Mouse (Mus musculus): Measurements from ENCODE around the gene Krtap4-1. TPM values are rescaled to one million over a fixed set of nuclear protein-coding genes. Genes with fewer than 3 reads are reported as not detected.
"Not testable (repeated sequence)": the region's sequence is repeated elsewhere in the genome, so short reads cannot be mapped to it uniquely, and the experiment has no call there.

Gene Krtap4-1
- polyA plus RNA-seq, 1 experiment from 2014 or later: not detected

- not testable (repeated sequence) for H3K27ac ChIP-seq (replicated peaks; ENCODE audit: low read depth, low read length); H3K9me3 ChIP-seq (ENCODE audit: control insufficient read depth, low read length); DNase-seq; ATAC-seq (ENCODE audit: low FRiP score, low TSS enrichment); H3K36me3 ChIP-seq (ENCODE audit: control insufficient read depth, insufficient read depth, low read length); H3K9ac ChIP-seq (replicated peaks; ENCODE audit: low read length); H3K4me2 ChIP-seq (ENCODE audit: low read length); H3K4me1 ChIP-seq (ENCODE audit: control insufficient read depth, insufficient read depth, low read length); H3K4me3 ChIP-seq (replicated peaks; ENCODE audit: low read depth, low read length); H3K27me3 ChIP-seq (ENCODE audit: control insufficient read depth, insufficient read depth, low read length)
- WGBS: 84% methylated on average over 9 of the region's 9 CpGs
Observed at GRCm38 (mm10) chr11:99643635-99644139, 15.6 kb upstream of the Krtap4-1 start, which contains the start of gene Krtap4-7. TSS of gene Krtap4-7 (minus strand) at chr11:99644089.

DNA sequence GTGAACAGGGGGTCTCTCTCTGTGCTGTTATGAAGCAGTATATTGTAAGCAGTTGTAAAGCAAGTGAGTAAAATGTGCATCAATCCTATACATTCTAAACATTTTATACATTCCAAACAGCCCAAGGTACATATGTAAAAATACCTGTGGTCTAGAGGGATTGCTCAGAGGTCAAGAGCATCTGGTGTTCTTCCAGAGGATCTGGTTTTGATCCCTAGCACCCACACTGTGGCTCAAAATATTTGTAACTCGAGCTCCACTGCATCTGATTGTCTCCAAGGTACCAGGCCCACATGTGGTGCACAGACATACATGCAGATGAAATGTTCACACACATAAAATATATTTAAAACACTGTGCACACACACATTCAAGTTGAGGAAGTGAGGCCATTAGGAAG, 12.9 kb upstream of the Krtap4-1 start:
- Histone ChIP-seq H3K4me2 (ENCODE audit: low read length) (no peak overlapping the region), H3K9me3 (ENCODE audit: control insufficient read depth, low read length) (no peaks in the 10 kb centered on the region), H3K27ac (replicated peaks; ENCODE audit: low read depth, low read length) (no peak overlapping the region), H3K4me1 (ENCODE audit: control insufficient read depth, insufficient read depth, low read length) (no peaks in the 10 kb centered on the region), H3K9ac (replicated peaks; ENCODE audit: low read length) (no peak overlapping the region), H3K27me3 (ENCODE audit: control insufficient read depth, insufficient read depth, low read length) (no peaks in the 10 kb centered on the region), H3K4me3 (replicated peaks; ENCODE audit: low read depth, low read length) (no peak overlapping the region), H3K36me3 (ENCODE audit: control insufficient read depth, insufficient read depth, low read length) (no peaks in the 10 kb centered on the region)
- DNase-seq: no peak
- ATAC-seq (ENCODE audit: low FRiP score, low TSS enrichment): no peak
- 45% methylated on average over 1 of the region's 1 CpGs for WGBS

DNA sequence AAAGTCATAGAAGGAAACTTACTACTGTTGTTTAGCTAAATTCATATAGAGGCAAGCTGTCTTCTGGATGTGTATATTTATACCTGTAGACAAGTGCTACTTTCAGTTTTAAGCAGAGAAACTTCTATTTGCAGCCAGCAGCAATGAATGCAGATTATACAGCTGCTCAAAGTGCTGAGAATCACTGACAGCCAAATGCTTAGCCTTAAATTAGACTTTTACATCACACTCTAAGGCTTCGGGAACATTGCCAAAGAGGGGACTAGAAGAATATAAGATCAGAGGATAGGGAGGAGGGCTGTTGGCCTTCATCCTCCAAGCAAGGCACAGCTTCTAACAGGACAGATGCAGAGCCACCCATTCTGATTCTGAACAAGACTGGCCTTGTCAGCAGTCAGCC, 9.0 kb upstream of the Krtap4-1 start:
- 67% methylated on average over 1 of the region's 1 CpGs for WGBS
- Histone ChIP-seq H3K4me3 (replicated peaks; ENCODE audit: low read depth, low read length) (no peak overlapping the region), H3K4me1 (ENCODE audit: control insufficient read depth, insufficient read depth, low read length) (no peaks in the 10 kb centered on the region), H3K27ac (replicated peaks; ENCODE audit: low read depth, low read length) (no peak overlapping the region), H3K4me2 (ENCODE audit: low read length) (no peak overlapping the region), H3K9ac (replicated peaks; ENCODE audit: low read length) (no peak overlapping the region), H3K9me3 (ENCODE audit: control insufficient read depth, low read length) (no peaks in the 10 kb centered on the region), H3K27me3 (ENCODE audit: control insufficient read depth, insufficient read depth, low read length) (no peaks in the 10 kb centered on the region), H3K36me3 (ENCODE audit: control insufficient read depth, insufficient read depth, low read length) (no peaks in the 10 kb centered on the region)
- DNase-seq (no peak), ATAC-seq (ENCODE audit: low FRiP score, low TSS enrichment) (no peak)

- DNase-seq (no peak), ATAC-seq (ENCODE audit: low FRiP score, low TSS enrichment) (no peak)
- H3K4me2 ChIP-seq (ENCODE audit: low read length): no peak within 1 kb of the TSS
- H3K9ac ChIP-seq (replicated peaks; ENCODE audit: low read length): no peak within 1 kb of the TSS
- 33% methylated on average over 8 of the region's 8 CpGs for WGBS
- no peaks in the 10 kb centered on the region for H3K36me3 ChIP-seq (ENCODE audit: control insufficient read depth, insufficient read depth, low read length)
- no peak within 1 kb of the TSS for H3K27ac ChIP-seq (replicated peaks; ENCODE audit: low read depth, low read length)
- no peak within 1 kb of the TSS for H3K4me3 ChIP-seq (replicated peaks; ENCODE audit: low read depth, low read length)
- no peaks in the 10 kb centered on the region for H3K9me3 ChIP-seq (ENCODE audit: control insufficient read depth, low read length)
- no peaks in the 10 kb centered on the region for H3K27me3 ChIP-seq (ENCODE audit: control insufficient read depth, insufficient read depth, low read length)
- H3K4me1 ChIP-seq (ENCODE audit: control insufficient read depth, insufficient read depth, low read length): no peaks in the 10 kb centered on the region
Observed at GRCm38 (mm10) chr11:99634653-99635134, 6.7 kb upstream of the Krtap4-1 start, which contains the start of gene Krtap4-2. TSS of gene Krtap4-2 (minus strand) at chr11:99635084.

DNA sequence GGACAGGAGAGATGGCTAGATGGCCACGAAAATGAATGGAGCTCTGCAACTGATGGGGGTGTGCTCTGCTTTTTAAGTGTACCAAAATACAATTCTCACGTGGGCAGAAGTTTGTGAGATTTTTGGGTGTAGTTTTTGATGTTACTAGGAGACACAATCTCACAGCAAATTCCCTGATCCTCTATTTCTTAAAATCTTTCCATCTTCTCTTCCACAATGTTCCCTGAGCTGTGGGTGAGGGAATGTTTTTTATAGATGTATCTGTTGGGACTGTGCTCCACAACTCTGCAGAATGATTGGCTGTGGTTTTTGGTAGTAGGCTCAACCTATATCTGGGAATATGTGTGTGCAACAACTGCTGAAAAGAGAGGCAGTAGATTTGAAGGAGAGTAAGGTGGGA, 5.3 kb upstream of the Krtap4-1 start:
- H3K9me3 ChIP-seq (ENCODE audit: control insufficient read depth, low read length): no peaks in the 10 kb centered on the region
- 86% methylated on average over 2 of the region's 2 CpGs for WGBS
- H3K9ac ChIP-seq (replicated peaks; ENCODE audit: low read length): no peak overlapping the region
- DNase-seq (no peak), ATAC-seq (ENCODE audit: low FRiP score, low TSS enrichment) (no peak)
- H3K4me2 ChIP-seq (ENCODE audit: low read length): no peak overlapping the region
- H3K27ac ChIP-seq (replicated peaks; ENCODE audit: low read depth, low read length): no peak overlapping the region
- H3K36me3 ChIP-seq (ENCODE audit: control insufficient read depth, insufficient read depth, low read length): no peaks in the 10 kb centered on the region
- no peaks in the 10 kb centered on the region for H3K27me3 ChIP-seq (ENCODE audit: control insufficient read depth, insufficient read depth, low read length)
- no peak overlapping the region for H3K4me3 ChIP-seq (replicated peaks; ENCODE audit: low read depth, low read length)
- no peaks in the 10 kb centered on the region for H3K4me1 ChIP-seq (ENCODE audit: control insufficient read depth, insufficient read depth, low read length)

- DNase-seq (no peak), ATAC-seq (ENCODE audit: low FRiP score, low TSS enrichment) (no peak)
- no peaks in the 10 kb centered on the region for H3K9me3 ChIP-seq (ENCODE audit: control insufficient read depth, low read length)
- H3K4me3 ChIP-seq (replicated peaks; ENCODE audit: low read depth, low read length): no peak overlapping the region
- H3K27ac ChIP-seq (replicated peaks; ENCODE audit: low read depth, low read length): no peak overlapping the region
- no peaks in the 10 kb centered on the region for H3K4me1 ChIP-seq (ENCODE audit: control insufficient read depth, insufficient read depth, low read length)
- H3K9ac ChIP-seq (replicated peaks; ENCODE audit: low read length): no peak overlapping the region
- no peaks in the 10 kb centered on the region for H3K36me3 ChIP-seq (ENCODE audit: control insufficient read depth, insufficient read depth, low read length)
- WGBS: 84% methylated on average over 3 of the region's 3 CpGs
- no peaks in the 10 kb centered on the region for H3K27me3 ChIP-seq (ENCODE audit: control insufficient read depth, insufficient read depth, low read length)
- H3K4me2 ChIP-seq (ENCODE audit: low read length): no peak overlapping the region
Observed at GRCm38 (mm10) chr11:99630890-99631289, 2.9 kb upstream of the Krtap4-1 start.

- Histone ChIP-seq H3K27ac (replicated peaks; ENCODE audit: low read depth, low read length) (no peak within 1 kb of the TSS), H3K4me1 (ENCODE audit: control insufficient read depth, insufficient read depth, low read length) (no peaks in the 10 kb centered on the region), H3K9ac (replicated peaks; ENCODE audit: low read length) (no peak within 1 kb of the TSS), H3K4me3 (replicated peaks; ENCODE audit: low read depth, low read length) (no peak within 1 kb of the TSS), H3K36me3 (ENCODE audit: control insufficient read depth, insufficient read depth, low read length) (no peaks in the 10 kb centered on the region), H3K9me3 (ENCODE audit: control insufficient read depth, low read length) (no peaks in the 10 kb centered on the region), H3K27me3 (ENCODE audit: control insufficient read depth, insufficient read depth, low read length) (no peaks in the 10 kb centered on the region), H3K4me2 (ENCODE audit: low read length) (no peak within 1 kb of the TSS)
- no peak for ATAC-seq (ENCODE audit: low FRiP score, low TSS enrichment)
- WGBS: 90% methylated on average over 2 of the region's 2 CpGs
- no peak for DNase-seq
Observed at GRCm38 (mm10) chr11:99620335-99620734, 7.7 kb downstream of the Krtap4-1 start, which contains the start of gene Gm11562. TSS of gene Gm11562 (minus strand) at chr11:99620435.

GRCm38 (mm10) chr11:99614796-99615363, 13.2 kb downstream of the Krtap4-1 start, which contains the start of gene Krtap2-4:
TSS of gene Krtap2-4 (minus strand) at chr11:99614846.
- no peak within 1 kb of the TSS for H3K4me3 ChIP-seq (replicated peaks; ENCODE audit: low read depth, low read length)
- H3K9ac ChIP-seq (replicated peaks; ENCODE audit: low read length): no peak within 1 kb of the TSS
- H3K4me2 ChIP-seq (ENCODE audit: low read length): no peak within 1 kb of the TSS
- WGBS: 64% methylated on average over 3 of the region's 3 CpGs
- H3K36me3 ChIP-seq (ENCODE audit: control insufficient read depth, insufficient read depth, low read length): no peaks in the 10 kb centered on the region
- ATAC-seq (ENCODE audit: low FRiP score, low TSS enrichment): no peak
- H3K27me3 ChIP-seq (ENCODE audit: control insufficient read depth, insufficient read depth, low read length): no peaks in the 10 kb centered on the region
- DNase-seq: no peak
- H3K27ac ChIP-seq (replicated peaks; ENCODE audit: low read depth, low read length): no peak within 1 kb of the TSS
- no peaks in the 10 kb centered on the region for H3K4me1 ChIP-seq (ENCODE audit: control insufficient read depth, insufficient read depth, low read length)
- H3K9me3 ChIP-seq (ENCODE audit: control insufficient read depth, low read length): no peaks in the 10 kb centered on the region

DNA sequence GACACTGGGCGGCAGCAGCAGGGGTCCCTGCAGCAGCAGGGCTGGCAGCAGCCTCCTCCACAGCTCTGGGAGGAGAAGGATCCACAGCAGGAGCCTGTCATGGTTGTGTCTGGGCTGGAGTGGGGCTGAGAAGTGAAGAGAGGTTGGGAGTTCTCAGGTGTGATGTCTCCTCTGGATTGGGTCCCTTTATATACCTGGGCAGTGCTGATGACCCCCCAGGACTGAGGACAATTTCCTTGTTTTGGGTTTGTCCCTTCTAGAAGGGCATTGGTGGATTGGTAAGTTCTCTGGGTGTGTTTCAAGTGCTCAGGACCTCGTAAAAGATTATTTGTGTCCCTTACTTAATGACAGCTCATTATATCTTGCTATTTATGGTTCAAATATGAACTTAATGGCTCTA, 17.9 kb downstream of the Krtap4-1 start, which contains the start of gene Gm11937:
Gene Gm11937 (minus strand): TSS at position 101 of the 400 bp plus-strand sequence.
- 95% methylated on average over 1 of the region's 2 CpGs for WGBS
- ATAC-seq (ENCODE audit: low FRiP score, low TSS enrichment); H3K27me3 ChIP-seq (ENCODE audit: control insufficient read depth, insufficient read depth, low read length); DNase-seq; H3K4me1 ChIP-seq (ENCODE audit: control insufficient read depth, insufficient read depth, low read length); H3K9ac ChIP-seq (replicated peaks; ENCODE audit: low read length); H3K9me3 ChIP-seq (ENCODE audit: control insufficient read depth, low read length); H3K4me2 ChIP-seq (ENCODE audit: low read length); H3K27ac ChIP-seq (replicated peaks; ENCODE audit: low read depth, low read length); H3K36me3 ChIP-seq (ENCODE audit: control insufficient read depth, insufficient read depth, low read length); H3K4me3 ChIP-seq (replicated peaks; ENCODE audit: low read depth, low read length): not testable (repeated sequence)

Data from midbrain, embryonic 14.5 days (tissue).